Mouse (Mus musculus): ENCODE results near the gene Map3k6.

DNA sequence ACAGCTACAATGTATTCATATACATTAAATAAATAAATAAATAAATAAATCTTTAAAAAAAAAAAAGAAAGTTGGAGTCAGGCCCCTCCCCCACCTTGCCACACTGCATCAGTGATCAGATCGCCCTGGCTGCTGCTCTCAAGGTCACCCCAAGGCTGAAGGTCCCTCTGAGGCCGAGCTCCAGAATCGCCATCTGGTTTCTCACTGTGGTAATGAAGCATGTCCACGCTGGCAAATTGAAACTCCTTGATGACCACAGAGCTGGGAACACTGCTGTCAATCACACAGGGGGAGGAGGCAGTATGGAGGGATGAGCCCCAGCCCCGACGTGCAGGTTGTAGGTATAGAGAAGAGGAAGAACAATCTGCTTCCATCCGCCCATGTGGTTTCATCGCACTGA lies 13.0 kb upstream of the Map3k6 start:
- TF ChIP-seq POLR2A (IDR thresholded peaks at IDR 0.05; ENCODE audit: low read depth, low read length) (no peak), CTCF (IDR thresholded peaks at IDR 0.05; ENCODE audit: borderline replicate concordance, insufficient read depth, low read length) (no peak)
